Comparison of ENCODE assay signal across 8 mouse cellular contexts in genomic region chr5:132542381-132543020, GRCm38 (mm10). TPM values are rescaled to one million over a fixed set of nuclear protein-coding genes. Genes with fewer than 3 reads are reported as not detected.
DNase-seq lines count a peak whose midpoint lies in the region; ATAC-seq and TF ChIP-seq lines count a peak whose summit lies in the region.

No protein-coding gene starts in this region.

- 1% methylated on average over 28 of the region's 28 CpGs for WGBS in hindbrain, embryonic 12.5 days
- 3% methylated on average over 27 of the region's 28 CpGs for WGBS in liver, embryonic 12.5 days (ENCODE audit: insufficient replicate concordance)

- peak overlapping the region; percentile 93 for H3K9ac ChIP-seq in hindbrain, embryonic 12.5 days
- peak overlapping the region; percentile 56; the same call in 1 of the 2 replicates for H3K9ac ChIP-seq in liver, embryonic 12.5 days

- 0 out of 2 replicates have a peak, but pooled peaks cover 2% of the 10 kb centered on the region for H3K4me1 ChIP-seq in embryonic fibroblast, embryonic 13.5 days (ENCODE audit: control insufficient read depth, insufficient read depth, low read length)
- peaks cover 24% of the 10 kb centered on the region for H3K4me1 ChIP-seq in hindbrain, embryonic 12.5 days
- H3K4me1 ChIP-seq in liver, embryonic 12.5 days: peaks cover 19% of the 10 kb centered on the region

- H3K36me3 ChIP-seq in hindbrain, embryonic 12.5 days: no peaks in the 10 kb centered on the region
- no peaks in the 10 kb centered on the region for H3K36me3 ChIP-seq in liver, embryonic 12.5 days

- peak overlapping the region; percentile 92 for H3K4me3 ChIP-seq in layer of hippocampus, adult 2 months
- H3K4me3 ChIP-seq in embryonic fibroblast, embryonic 13.5 days (ENCODE audit: insufficient read depth, low read length): peak overlapping the region; percentile 94
- peak overlapping the region; percentile 88 for H3K4me3 ChIP-seq in hindbrain, embryonic 12.5 days
- peak overlapping the region; percentile 59 for H3K4me3 ChIP-seq in liver, embryonic 12.5 days

- H3K27me3 ChIP-seq in hindbrain, embryonic 12.5 days: no peaks in the 10 kb centered on the region; the same call in 1 of the 2 replicates
- H3K27me3 ChIP-seq in liver, embryonic 12.5 days (replicated peaks): peaks cover 57% of the 10 kb centered on the region

- H3K9me3 ChIP-seq in hindbrain, embryonic 12.5 days (replicated peaks): no peaks in the 10 kb centered on the region
- H3K9me3 ChIP-seq in liver, embryonic 12.5 days (replicated peaks): no peaks in the 10 kb centered on the region

- ATAC-seq in hindbrain, embryonic 12.5 days (ENCODE audit: low FRiP score): peak; percentile 15; the same call in 1 of the 2 replicates
- ATAC-seq in liver, embryonic 12.5 days: 0 out of 2 replicates have a peak, but pooled peaks have one; percentile 21

- TF ChIP-seq POLR2A in embryonic fibroblast, embryonic 13.5 days (IDR thresholded peaks at IDR 0.05; ENCODE audit: low read depth, low read length): no peak

- H3K4me2 ChIP-seq in hindbrain, embryonic 12.5 days (replicated peaks): peak overlapping the region; percentile 76
- peak overlapping the region; percentile 87 for H3K4me2 ChIP-seq in liver, embryonic 12.5 days

- H3K27ac ChIP-seq in layer of hippocampus, adult 2 months: peak overlapping the region; percentile 93
- peak overlapping the region; percentile 61 for H3K27ac ChIP-seq in embryonic fibroblast, embryonic 13.5 days (ENCODE audit: insufficient read depth, low read length)
- H3K27ac ChIP-seq in hindbrain, embryonic 12.5 days: peak overlapping the region; percentile 95
- peak overlapping the region; percentile 58 for H3K27ac ChIP-seq in liver, embryonic 12.5 days

- no peak for TF ChIP-seq CTCF in layer of hippocampus, adult 2 months (conservative IDR thresholded peaks at IDR 0.05)
- no peak for TF ChIP-seq CTCF in embryonic fibroblast, embryonic 13.5 days (IDR thresholded peaks at IDR 0.05; ENCODE audit: borderline replicate concordance, insufficient read depth, low read length)

- peak in 1 of 2 experiments; percentile 18 for DNase-seq in layer of hippocampus, adult 2 months (ENCODE audit: low spot score in 2 of 2)
- DNase-seq in layer of hippocampus, adult 11-12 months (ENCODE audit: low spot score): no peak
- peak; percentile 49 for DNase-seq in adrenal gland, postnatal 14 days
- peak; percentile 50 for DNase-seq in retina, embryonic 14.5 days (ENCODE audit: low spot score)
- no peak for DNase-seq in MN1 (ENCODE audit: low spot score)

RNA-seq across cellular contexts. Expression of gene Auts2, which starts 0.6 kb away (rescaled TPM):
- 100 to 1,000 TPM; 157 to 188 TPM for total RNA-seq in layer of hippocampus, adult 2 months (2021)
- 38.2 and 50.8 TPM in 2 replicates for total RNA-seq in adrenal gland, postnatal 14 days (2021)
- 9.4 and 26.0 TPM in 2 replicates for polyA plus RNA-seq in embryonic fibroblast, embryonic 13.5 days (2011; ENCODE audit: insufficient read length, low read depth, missing spikeins)
- 90.6 and 96.2 TPM in 2 replicates for polyA plus RNA-seq in hindbrain, embryonic 12.5 days (2016; fragmentation: Nextera tagmentation; extraction: Ambion mirVana)
- polyA plus RNA-seq in liver, embryonic 12.5 days (2016; fragmentation: Nextera tagmentation; extraction: Ambion mirVana): 4.4 and 5.4 TPM in 2 replicates

Comparison
In these comparisons a context has a peak if more than half of its experiments do, and no peak if none do; other contexts are left out.
1. DNase-seq: peak in adrenal gland, postnatal 14 days (single experiment) and retina, embryonic 14.5 days (single experiment); none in layer of hippocampus, adult 11-12 months (single experiment) and MN1 (single experiment).
2. Peak in every context shown above with its lines, with median percentiles within 50 percentile points of each other: H3K27ac ChIP-seq and H3K4me3 ChIP-seq.